Mouse (Mus musculus): Measurements from ENCODE around the gene Slfn9. TPM values are rescaled to one million over a fixed set of nuclear protein-coding genes. Genes with fewer than 3 reads are reported as not detected.

Gene Slfn9
- total RNA-seq, 1 experiment from 2014 or later: 10.8 TPM

GRCm38 (mm10) chr11:82956925-82957324 lies 34.7 kb downstream of the Slfn9 start:
- DNase-seq: no peak

DNA sequence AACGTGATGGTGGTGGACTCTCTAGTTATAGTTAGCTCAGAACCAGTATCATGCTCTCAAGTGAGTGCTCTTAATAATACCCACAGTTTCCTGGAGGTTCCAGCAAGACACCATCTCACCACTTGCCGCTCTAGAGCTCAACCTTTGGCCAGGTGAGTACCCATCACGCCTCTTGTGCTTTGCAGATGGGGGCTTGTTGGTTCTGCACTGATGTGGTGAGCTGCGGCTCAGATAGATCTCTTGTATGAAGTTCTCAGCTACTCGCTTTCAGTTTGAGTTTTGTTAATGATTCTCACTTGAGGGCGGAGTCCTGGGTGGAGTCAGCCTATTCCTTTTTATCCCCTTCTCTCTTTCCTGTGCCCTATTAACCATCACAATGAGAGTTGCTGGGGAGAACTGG lies 37.0 kb downstream of the Slfn9 start:
- no peak for DNase-seq

DNA sequence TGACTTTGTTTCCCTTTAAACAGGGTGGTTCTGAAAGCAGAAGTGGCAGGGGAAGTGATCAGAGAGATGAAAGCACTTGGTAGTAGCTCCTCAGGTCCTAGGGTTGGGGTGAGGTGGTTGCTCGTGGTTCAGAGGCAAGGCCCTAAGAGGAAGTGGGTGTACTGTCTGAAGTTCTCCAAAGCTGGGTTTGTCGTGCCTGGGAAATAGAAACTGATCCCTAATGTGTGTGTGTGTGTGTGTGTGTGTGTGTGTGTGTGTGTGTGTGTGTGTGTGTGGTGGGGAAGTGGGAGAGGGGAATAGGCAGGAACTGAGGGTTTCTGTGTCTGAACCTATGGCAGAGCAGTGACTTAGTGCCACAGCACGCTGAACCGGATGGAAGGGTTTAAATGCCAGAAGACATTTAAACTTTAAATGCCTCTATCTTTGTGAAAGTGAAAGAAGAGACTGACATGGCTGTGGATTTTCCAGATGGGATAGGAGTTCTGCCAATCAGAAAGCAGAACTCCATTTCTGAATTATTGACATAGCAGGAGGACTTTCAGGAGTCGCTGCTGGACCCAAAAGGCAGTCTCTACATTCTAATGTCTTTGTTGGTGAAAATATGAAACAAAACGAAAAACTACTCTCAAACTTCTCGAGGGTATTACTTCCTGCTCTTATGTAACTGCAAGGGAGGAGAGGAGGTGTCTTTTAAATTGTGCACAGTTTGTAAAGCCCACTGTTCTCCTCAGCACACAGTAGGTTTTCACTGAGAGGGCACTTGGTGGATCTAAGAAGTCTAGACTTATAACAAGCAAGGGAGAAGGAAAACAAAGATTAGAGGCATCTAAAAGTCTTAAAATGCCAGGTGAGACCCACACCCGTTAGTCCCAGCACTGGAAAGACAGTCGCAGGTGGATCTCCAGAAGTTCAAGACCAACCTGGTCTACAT lies 38.8 kb downstream of the Slfn9 start:
- DNase-seq: peak; percentile 19

DNA sequence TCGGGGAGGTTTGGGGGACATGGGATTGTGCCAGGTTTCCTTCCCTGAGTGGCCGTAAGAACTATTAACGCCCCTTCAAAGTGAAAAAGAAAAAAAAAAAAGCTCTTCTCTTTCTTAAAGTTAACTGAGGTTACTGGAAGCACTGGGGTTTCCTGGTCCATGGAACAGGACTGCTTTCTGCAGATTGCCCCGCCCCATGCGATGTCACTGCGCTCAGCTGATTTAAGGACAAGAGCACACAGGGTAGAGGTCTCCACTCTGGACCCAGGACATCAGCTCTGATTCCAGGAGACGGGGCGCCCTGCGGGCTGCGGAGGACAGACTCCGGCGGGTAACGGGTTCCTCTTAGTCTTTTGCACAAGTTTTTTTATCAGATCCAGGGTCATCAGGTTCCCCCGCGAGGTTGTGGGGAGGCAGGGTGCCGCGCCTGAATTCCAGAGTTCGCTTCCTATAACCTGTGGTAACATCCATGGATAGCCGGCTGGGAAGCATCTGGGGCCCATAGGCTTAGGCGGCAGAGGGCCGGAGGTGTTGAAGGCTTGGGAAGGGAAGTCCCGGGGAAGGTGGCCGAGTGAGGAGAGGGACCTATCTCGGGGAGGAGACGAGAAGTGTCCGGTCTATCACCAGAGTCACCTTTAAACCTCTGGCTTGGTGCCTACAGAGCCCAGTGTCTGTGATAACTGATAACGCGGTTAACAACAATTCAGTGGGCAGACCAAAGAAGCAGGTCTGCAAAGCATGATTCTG lies 39.6 kb downstream of the Slfn9 start:
- peak; percentile 77 for DNase-seq

DNA sequence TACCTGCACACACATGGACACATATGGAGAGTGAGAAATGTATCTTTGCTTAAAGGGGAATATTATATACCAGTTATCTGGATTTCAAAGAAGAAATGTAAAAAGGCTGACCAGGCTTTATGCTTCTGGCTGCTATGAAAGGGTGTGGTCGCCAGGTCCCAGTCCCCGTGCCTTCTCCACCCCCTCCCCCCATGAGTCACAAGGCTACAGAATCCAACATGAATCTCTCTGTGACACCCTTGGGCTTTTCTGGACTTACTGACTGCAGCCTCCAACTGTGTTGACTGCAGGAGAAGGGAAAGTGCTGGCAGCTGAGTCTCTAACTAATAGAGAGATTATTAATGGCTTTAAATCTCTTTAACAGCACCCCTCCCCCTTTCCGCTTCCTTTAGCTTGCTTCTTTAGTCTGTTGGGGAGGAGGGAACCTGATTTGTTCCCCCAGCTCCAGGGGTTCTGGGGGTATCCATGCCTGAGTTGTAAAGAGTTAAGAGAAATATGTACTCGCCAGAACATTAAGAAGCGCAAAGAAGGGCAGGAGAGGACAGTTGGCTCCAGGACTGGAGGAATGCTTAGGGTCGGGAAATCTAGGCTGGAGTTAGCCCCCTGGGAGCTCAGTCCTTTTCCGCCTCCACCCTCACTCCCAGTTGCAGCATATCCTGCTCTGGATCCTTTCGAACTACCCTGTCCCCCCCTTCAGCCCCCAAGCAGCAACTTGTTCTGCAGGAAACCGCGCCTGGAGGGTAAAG lies 40.7 kb downstream of the Slfn9 start, which contains the start of gene Slfn5:
Gene Slfn5, plus strand, starts transcription at position 614 of the 746 bp plus-strand sequence.
- DNase-seq: peak; percentile 49

DNA sequence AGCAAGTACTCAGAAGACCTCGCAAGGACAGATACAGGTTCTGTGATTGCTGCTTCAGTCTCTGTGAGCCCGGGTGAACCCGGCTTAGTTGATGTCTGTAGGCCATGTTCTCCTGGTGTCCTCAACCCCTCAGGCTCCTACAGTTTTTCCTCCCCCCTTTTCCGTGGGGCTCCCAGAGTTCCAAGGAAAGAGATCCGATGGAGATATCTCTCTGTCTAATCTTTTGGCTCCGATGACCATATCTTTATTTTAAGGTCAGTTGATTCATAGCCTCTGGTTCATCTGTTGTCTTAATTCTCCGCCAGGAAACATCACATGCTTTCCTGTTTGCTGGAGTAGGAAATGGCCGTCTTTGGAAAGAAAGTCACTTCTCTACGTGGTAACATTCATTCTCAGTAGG lies 42.6 kb downstream of the Slfn9 start:
- no peak for DNase-seq

DNA sequence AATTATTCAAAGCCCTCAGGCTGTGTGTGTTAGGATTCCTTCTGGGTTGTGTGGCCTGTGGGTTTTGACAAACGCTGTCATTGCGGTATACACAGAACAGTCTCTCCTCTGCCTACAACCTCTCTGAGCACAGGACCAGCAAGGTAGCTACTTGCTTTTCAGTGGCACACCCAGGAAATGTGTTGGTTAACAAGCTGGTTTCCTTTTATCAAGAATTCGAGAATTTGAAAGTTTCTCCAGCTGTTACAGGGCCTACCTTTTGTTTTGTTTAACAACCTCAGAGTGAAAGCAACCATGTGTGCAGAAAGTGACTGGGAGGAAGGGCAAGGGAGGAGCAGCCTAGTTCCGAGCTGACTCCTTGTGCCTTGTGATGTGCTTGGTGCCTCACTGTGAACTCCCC lies 44.2 kb downstream of the Slfn9 start:
- DNase-seq: no peak

DNA sequence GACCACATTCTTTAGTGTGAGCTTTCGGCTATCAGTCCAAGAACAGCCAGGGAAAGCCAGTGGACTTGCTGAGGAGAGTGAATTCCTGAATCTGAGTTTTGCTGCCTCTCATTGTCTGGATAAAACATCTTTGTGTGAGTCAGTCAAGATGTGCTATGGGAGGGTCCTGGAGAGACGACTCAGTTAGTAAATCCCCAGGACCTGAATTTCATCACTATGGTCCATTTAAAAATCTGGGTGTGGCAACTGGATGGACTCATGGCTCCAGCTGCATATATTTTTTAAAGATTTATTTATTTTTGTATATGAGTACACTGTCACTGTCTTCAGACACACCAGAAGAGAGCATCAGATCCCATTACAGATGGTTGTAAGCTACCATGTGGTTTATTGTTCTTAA lies 46.0 kb downstream of the Slfn9 start:
- no peak for DNase-seq

GRCm38 (mm10) chr11:82943336-82943735 lies 48.3 kb downstream of the Slfn9 start:
- DNase-seq: no peak

GRCm38 (mm10) chr11:82933186-82933585 lies 58.4 kb downstream of the Slfn9 start:
- no peak for DNase-seq

DNA sequence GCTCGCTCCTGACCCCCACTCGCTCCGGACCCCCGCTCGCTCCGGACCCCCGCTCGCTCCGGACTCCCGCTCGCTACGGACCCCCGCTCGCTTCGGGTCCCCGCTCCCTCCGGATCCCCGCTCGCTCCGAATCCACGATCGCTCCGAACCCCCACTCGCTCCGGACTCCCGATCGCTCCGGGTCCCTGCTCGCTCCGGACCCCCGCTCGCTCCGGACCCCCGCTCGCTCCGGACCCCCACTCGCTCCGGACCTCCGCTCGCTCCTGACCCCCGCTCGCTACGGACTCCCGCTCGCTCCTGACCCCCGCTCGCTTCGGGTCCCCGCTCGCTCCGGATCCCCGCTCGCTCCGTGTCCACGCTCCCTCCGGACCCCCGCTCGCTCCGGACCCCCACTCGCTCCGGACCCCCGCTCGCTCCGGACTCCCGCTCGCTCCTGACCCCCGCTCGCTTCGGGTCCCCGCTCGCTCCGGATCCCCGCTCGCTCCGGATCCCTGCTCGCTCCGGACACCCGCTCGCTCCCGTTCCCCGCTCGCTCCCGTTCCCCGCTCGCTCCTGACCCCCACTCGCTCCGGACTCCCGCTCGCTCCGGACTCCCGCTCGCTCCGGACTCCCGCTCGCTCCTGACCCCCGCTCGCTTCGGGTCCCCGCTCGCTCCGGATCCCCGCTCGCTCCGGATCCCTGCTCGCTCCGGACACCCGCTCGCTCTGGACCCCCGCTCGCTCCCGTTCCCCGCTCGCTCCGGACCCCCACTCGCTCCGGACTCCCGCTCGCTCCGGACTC lies 59.8 kb downstream of the Slfn9 start:
- peak; percentile 40 for DNase-seq

GRCm38 (mm10) chr11:82931161-82931560 lies 60.5 kb downstream of the Slfn9 start:
- DNase-seq: peak; percentile 14

DNA sequence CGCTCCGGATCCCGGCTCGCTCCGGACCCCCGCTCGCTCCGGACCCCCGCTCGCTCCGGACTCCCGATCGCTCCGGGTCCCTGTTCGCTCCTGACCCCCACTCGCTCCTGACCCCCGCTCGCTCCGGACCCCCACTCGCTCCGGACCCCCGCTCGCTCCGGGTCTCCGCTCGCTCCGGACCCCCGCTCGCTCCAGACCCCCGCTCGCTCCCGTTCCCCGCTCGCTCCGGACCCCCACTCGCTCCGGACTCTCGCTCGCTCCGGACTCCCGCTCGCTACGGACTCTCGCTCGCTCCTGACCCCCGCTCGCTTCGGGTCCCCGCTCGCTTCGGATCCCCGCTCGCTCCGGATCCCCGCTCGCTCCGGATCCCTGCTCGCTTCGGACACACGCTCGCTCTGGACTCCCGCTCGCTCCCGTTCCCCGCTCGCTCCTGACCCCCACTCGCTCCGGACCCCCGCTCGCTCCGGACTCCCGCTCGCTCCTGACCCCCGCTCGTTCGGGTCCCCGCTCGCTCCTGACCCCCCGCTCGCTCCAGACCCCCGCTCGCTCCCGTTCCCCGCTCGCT lies 61.2 kb downstream of the Slfn9 start:
- peak; percentile 45 for DNase-seq

GRCm38 (mm10) chr11:82929633-82929950 lies 62.0 kb downstream of the Slfn9 start:
- DNase-seq: peak; percentile 19

GRCm38 (mm10) chr11:82928897-82929632 lies 62.6 kb downstream of the Slfn9 start:
- no peak for DNase-seq

Small RNA genes within 50 kb of the gene (microRNA-seq; reads per million reads assigned to microRNA genes)
- gene Gm27598 (0 reads per million in 2 experiments), gene Mir7679 (0 reads per million in 2 experiments)

Other genes starting within 250 kb of the Slfn9 start
- gene Cct6b, start 227.5 kb downstream of the Slfn9 start, total RNA-seq (2021): 0.59 and 0.64 TPM in 2 replicates
- gene Zfp830, start 227.5 kb downstream of the Slfn9 start, total RNA-seq (2021): 20.1 and 21.7 TPM in 2 replicates
- gene Lig3, start 210.7 kb downstream of the Slfn9 start, total RNA-seq (2021): 22.0 and 22.5 TPM in 2 replicates
- 7.8 and 11.8 TPM in 2 replicates for gene Rffl, start 120.6 kb downstream of the Slfn9 start, total RNA-seq (2021)
- gene Rad51d, start 101.2 kb downstream of the Slfn9 start, total RNA-seq (2021): 15.0 and 15.4 TPM in 2 replicates
- 0.15 and 0.23 TPM in 2 replicates for gene Fndc8, start 99.7 kb downstream of the Slfn9 start, total RNA-seq (2021)
- 17.7 and 26.5 TPM in 2 replicates for gene Nle1, start 83.4 kb downstream of the Slfn9 start, total RNA-seq (2021)
- 18.7 and 24.2 TPM in 2 replicates for gene Unc45b, start 81.3 kb downstream of the Slfn9 start, total RNA-seq (2021)
- gene Slfn5, start 40.5 kb downstream of the Slfn9 start, total RNA-seq (2021): 56.2 and 66.5 TPM in 2 replicates
- 0.93 and 2.1 TPM in 2 replicates for gene Slfn8, start 29.0 kb upstream of the Slfn9 start, total RNA-seq (2021)
- gene Slfn2, start 73.3 kb upstream of the Slfn9 start, total RNA-seq (2021): 4.1 and 15.8 TPM in 2 replicates
- 0.48 and 5.3 TPM in 2 replicates for gene Slfn1, start 125.0 kb upstream of the Slfn9 start, total RNA-seq (2021)
- 0.22 and 0.30 TPM in 2 replicates for gene Slfn4, start 183.4 kb upstream of the Slfn9 start, total RNA-seq (2021)
- 3.8 and 4.2 TPM in 2 replicates for gene Slfn3, start 199.5 kb upstream of the Slfn9 start, total RNA-seq (2021)